Mouse (Mus musculus): Measurements from ENCODE around the gene Krtap5-5.
"Not testable (repeated sequence)": the region's sequence is repeated elsewhere in the genome, so short reads cannot be mapped to it uniquely, and the experiment has no call there.

DNA sequence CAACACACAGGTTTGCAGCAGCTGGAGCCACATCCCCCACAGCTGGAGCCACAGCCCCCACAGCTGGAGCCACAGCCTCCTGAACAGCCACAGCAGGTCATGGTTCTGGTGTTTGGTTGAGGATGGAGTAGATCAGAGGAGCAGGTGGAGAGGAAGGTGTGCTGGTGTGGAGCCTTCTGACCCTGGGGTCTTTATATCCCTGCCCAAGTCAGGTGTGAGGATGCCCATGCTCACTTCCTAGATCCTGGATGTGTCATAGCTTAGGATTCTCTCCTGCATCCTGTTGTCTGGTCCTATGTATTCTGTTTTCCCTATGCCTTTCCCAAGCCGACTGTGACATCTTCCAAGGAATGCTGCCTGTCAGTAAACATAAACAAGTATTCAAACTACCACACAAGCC, 28.5 kb upstream of the Krtap5-5 start, which contains the start of gene Gm2431:
- TF ChIP-seq POLR2A (IDR thresholded peaks at IDR 0.05; ENCODE audit: borderline replicate concordance, extremely low read depth, low read depth, low read length); CTCF (IDR thresholded peaks at IDR 0.05; ENCODE audit: insufficient read depth, low read length): not testable (repeated sequence)

Data from lung, adult 2 months (tissue).